ENCODE assay signal across 12 mouse cellular contexts in the genomic region with DNA sequence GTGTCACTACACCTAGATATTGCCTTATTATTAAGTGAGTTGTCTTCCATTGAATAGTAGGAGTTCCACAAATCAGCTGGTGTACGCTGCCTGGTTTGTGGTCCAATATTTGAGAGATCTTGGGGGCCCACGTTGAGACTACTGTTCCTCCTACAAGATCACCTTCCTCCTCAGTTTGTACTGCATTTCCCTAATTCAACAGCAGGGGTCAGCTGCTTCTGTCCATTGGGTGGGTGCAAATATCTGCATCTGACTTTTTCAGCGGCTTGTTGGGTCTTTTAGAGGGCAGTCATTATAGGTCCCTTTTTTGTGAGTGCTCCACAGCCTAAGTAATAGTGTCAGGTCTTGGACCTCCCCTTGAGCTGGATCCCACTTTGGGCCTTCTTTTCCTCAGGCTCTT.
"Had no signal": no experiment of that assay in that cellular context is flagged by ENCODE, and none has a peak within 500 bp of the region (broad histone marks: within the 10 kb centered on the region; RNA-seq: fewer than 3 reads in every experiment).

No protein-coding gene starts in this region.

- H3K4me3 ChIP-seq: layer of hippocampus, adult 2 months; limb, embryonic 12.5 days; midbrain, embryonic 13.5 days; stomach, embryonic 15.5 days had no signal

- DNase-seq: kidney, postnatal 10 days; kidney, postnatal 4 days; liver; lung, adult 18-20 months; lung, postnatal 36 days; right cerebral cortex, postnatal 14 days; thymus, postnatal 14 days had no signal

- H3K9ac ChIP-seq: limb, embryonic 12.5 days; liver, embryonic 14.5 days; midbrain, embryonic 13.5 days; stomach, embryonic 15.5 days had no signal

- ATAC-seq: midbrain, embryonic 13.5 days had no signal

- H3K36me3 ChIP-seq: limb, embryonic 12.5 days; midbrain, embryonic 13.5 days; stomach, embryonic 15.5 days had no signal

- H3K9me3 ChIP-seq: limb, embryonic 12.5 days; midbrain, embryonic 13.5 days; stomach, embryonic 15.5 days had no signal

- H3K4me1 ChIP-seq: limb, embryonic 12.5 days; midbrain, embryonic 13.5 days; stomach, embryonic 15.5 days had no signal

- H3K4me2 ChIP-seq: limb, embryonic 12.5 days; midbrain, embryonic 13.5 days; stomach, embryonic 15.5 days had no signal

- H3K27ac ChIP-seq: layer of hippocampus, adult 2 months; limb, embryonic 12.5 days; liver, embryonic 14.5 days; midbrain, embryonic 13.5 days; stomach, embryonic 15.5 days had no signal

- H3K27me3 ChIP-seq: limb, embryonic 12.5 days; midbrain, embryonic 13.5 days; stomach, embryonic 15.5 days had no signal
